Mouse (Mus musculus): ENCODE results near the gene Klf16. TPM values are rescaled to one million over a fixed set of nuclear protein-coding genes. Genes with fewer than 3 reads are reported as not detected.

Gene Klf16
- polyA plus RNA-seq, 1 experiment: 31.0 TPM

DNA sequence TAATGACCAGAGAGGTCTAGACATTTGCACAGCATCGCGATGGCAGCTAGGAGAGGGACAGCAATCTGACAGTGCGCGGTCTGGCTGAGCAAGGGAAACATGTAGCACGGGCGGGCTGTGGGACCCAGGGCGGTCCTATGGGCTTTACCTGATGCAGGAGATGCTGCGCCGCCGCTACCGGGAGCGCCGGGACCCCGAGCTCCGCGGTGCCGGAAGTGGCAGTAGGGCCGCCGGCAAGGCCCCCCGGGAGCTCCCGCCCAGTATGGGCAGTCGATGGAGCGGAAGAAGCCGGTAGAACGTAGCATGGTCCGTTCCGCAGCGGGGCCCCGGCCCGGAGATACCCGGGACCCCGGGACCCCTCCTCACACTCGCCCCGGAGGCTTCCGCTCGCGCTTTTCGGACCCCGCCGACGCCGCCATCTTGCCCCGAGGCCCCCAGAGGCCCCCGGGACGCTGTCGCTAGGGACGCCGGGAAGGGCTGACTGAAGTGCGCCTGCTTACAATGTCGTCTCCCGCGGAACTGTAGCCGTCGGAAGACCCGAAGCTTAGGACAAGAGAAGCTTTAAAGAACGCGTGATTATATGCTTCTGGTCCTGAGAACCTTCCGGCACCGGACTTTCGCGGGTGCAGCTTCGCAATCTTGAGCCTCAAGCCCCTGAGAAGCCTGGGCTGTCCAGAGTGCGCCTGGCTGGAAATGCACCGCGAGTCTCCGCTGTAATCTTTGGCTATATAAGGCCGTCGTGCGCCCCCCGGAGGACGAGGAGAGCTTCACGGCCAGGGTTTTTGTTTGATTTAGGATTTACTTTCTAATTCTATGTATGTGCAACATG lies 15.8 kb downstream of the Klf16 start, which contains the start of gene Rexo1:
Gene Rexo1 (minus strand): TSS at position 445 of the 829 bp plus-strand sequence.
- Histone ChIP-seq H3K4me1 (replicated peaks; ENCODE audit: control insufficient read depth, insufficient read depth, low read length) (peaks cover 45% of the 10 kb centered on the region), H3K27me3 (ENCODE audit: control insufficient read depth, insufficient read depth, low read length) (no peaks in the 10 kb centered on the region), H3K27ac (ENCODE audit: control insufficient read depth, insufficient read depth, low read length) (peak within 1 kb of the TSS; percentile 41; the same call in 1 of the 2 replicates), H3K36me3 (ENCODE audit: control insufficient read depth, insufficient read depth, low read length) (no peaks in the 10 kb centered on the region), H3K4me3 (ENCODE audit: control insufficient read depth, insufficient read depth, low read length) (peak within 1 kb of the TSS; percentile 65)
- under 1% methylated on average over 72 of the region's 72 CpGs for WGBS
- TF ChIP-seq POLR2A (IDR thresholded peaks at IDR 0.05; ENCODE audit: control insufficient read depth, extremely low read depth, insufficient read depth, low read length, poor library complexity) (peak; percentile 69), CTCF (IDR thresholded peaks at IDR 0.05; ENCODE audit: borderline replicate concordance, control insufficient read depth, extremely low read depth, insufficient read depth, low read length, poor library complexity) (peak; percentile 65; the same call in 1 of the 2 replicates)
- peak; percentile 95 for DNase-seq

DNA sequence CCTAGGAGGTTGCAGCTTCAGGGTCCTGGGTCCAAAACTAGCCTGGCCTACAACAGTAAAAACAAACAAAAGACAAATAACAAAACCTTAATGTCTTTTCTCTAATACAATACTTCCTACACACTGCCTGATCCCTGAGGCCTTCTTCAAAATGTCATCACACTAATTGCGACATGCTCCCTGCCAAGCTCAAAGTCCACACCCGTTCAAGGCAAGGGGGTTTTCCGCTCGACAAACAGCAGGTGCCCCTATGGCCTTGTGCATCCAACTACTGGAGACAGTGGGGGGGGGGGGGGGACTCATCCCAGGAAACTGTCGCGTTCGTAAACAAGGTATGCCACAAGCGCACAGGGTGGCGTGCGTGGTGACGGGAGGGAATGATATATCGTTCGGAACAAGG lies 16.5 kb downstream of the Klf16 start:
- no peak overlapping the region for H3K27ac ChIP-seq (ENCODE audit: control insufficient read depth, insufficient read depth, low read length)
- H3K4me1 ChIP-seq (replicated peaks; ENCODE audit: control insufficient read depth, insufficient read depth, low read length): peaks cover 40% of the 10 kb centered on the region
- H3K27me3 ChIP-seq (ENCODE audit: control insufficient read depth, insufficient read depth, low read length): no peaks in the 10 kb centered on the region
- H3K36me3 ChIP-seq (ENCODE audit: control insufficient read depth, insufficient read depth, low read length): no peaks in the 10 kb centered on the region
- 0% methylated on average over 13 of the region's 13 CpGs for WGBS
- DNase-seq: no peak
- H3K4me3 ChIP-seq (ENCODE audit: control insufficient read depth, insufficient read depth, low read length): peak overlapping the region; percentile 65
- no peak for TF ChIP-seq CTCF (IDR thresholded peaks at IDR 0.05; ENCODE audit: borderline replicate concordance, control insufficient read depth, extremely low read depth, insufficient read depth, low read length, poor library complexity)
- TF ChIP-seq POLR2A (IDR thresholded peaks at IDR 0.05; ENCODE audit: control insufficient read depth, extremely low read depth, insufficient read depth, low read length, poor library complexity): no peak

DNA sequence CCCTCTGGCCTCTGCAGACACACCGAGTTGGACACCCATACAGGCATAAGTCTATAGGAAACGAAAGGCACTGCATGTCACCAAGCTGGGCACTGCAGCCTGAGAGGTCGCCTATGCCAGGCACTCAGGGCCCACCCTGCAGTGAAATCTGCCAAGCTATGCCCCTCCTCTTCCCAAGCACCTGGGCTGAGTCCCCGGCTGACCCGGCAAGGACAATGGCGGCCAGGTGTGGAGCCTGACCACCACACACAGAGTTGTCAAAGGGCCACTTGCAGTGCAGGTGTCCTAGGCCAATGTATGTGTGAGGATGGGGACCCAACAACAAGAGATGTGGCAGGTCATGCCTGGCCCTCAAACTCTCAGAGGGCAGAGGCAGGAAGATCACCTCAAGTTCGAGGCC lies 17.7 kb downstream of the Klf16 start:
- WGBS: 91% methylated on average over 7 of the region's 7 CpGs
- H3K36me3 ChIP-seq (ENCODE audit: control insufficient read depth, insufficient read depth, low read length): no peaks in the 10 kb centered on the region
- H3K27me3 ChIP-seq (ENCODE audit: control insufficient read depth, insufficient read depth, low read length): no peaks in the 10 kb centered on the region
- DNase-seq: no peak
- H3K4me3 ChIP-seq (ENCODE audit: control insufficient read depth, insufficient read depth, low read length): no peak overlapping the region
- TF ChIP-seq POLR2A (IDR thresholded peaks at IDR 0.05; ENCODE audit: control insufficient read depth, extremely low read depth, insufficient read depth, low read length, poor library complexity) (no peak), CTCF (IDR thresholded peaks at IDR 0.05; ENCODE audit: borderline replicate concordance, control insufficient read depth, extremely low read depth, insufficient read depth, low read length, poor library complexity) (no peak)
- H3K4me1 ChIP-seq (replicated peaks; ENCODE audit: control insufficient read depth, insufficient read depth, low read length): peaks cover 38% of the 10 kb centered on the region
- H3K27ac ChIP-seq (ENCODE audit: control insufficient read depth, insufficient read depth, low read length): no peak overlapping the region

DNA sequence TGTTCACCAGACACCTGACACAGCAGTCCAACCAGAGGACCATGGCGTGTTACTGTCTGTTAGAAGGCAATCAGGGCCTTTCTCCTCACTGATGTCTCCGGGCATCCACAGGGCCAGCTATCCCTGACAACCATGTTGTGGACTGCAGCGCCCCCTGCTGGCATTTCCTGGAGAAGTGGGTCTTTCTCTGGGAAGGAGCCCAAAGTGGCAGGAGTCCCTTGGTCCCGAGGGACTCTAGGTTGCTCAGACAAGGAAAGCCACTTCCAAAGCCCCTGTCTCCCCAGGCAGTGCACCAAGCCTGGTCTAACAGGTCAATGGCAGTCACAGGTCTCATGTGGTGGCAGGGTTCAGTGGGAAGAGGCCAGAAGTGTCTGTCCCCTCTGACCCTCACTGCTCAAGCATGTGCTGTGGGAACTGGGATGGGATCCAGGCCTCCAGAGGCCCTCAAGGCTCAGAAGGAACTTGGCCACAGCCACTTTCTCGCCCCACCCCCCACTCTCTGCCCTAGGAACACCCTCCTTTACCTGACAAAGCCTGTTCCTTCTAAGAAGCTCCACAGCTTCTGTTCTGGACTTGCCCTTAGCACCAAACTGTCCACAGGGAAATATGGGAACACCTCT lies 19.7 kb downstream of the Klf16 start:
- H3K36me3 ChIP-seq (ENCODE audit: control insufficient read depth, insufficient read depth, low read length): no peaks in the 10 kb centered on the region
- H3K4me3 ChIP-seq (ENCODE audit: control insufficient read depth, insufficient read depth, low read length): no peak overlapping the region
- WGBS: 56% methylated on average over 5 of the region's 5 CpGs
- peak; percentile 67 for DNase-seq
- peaks cover 38% of the 10 kb centered on the region for H3K4me1 ChIP-seq (replicated peaks; ENCODE audit: control insufficient read depth, insufficient read depth, low read length)
- no peaks in the 10 kb centered on the region for H3K27me3 ChIP-seq (ENCODE audit: control insufficient read depth, insufficient read depth, low read length)
- TF ChIP-seq POLR2A (IDR thresholded peaks at IDR 0.05; ENCODE audit: control insufficient read depth, extremely low read depth, insufficient read depth, low read length, poor library complexity) (no peak), CTCF (IDR thresholded peaks at IDR 0.05; ENCODE audit: borderline replicate concordance, control insufficient read depth, extremely low read depth, insufficient read depth, low read length, poor library complexity) (peak; percentile 86)
- H3K27ac ChIP-seq (ENCODE audit: control insufficient read depth, insufficient read depth, low read length): no peak overlapping the region

DNA sequence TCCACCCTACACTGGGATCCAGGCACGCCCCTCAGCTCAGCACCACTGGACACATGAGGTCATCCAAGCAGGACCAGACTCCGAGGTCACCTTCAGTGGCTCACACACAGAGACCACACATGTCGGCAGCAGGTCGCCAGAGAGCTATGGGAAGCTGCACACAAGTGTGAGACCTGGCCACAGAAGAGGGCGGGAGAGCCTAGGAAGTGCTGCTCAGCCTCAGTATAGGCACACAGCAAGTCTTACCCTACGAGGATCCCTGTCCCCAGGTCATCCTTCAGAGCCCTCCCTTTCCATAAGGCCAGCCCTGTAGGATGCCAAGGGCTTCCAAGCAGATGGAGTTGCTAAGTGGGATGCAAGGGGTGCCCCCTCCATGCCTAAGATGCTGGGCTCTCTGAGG lies 23.1 kb downstream of the Klf16 start:
- no peak overlapping the region for H3K4me3 ChIP-seq (ENCODE audit: control insufficient read depth, insufficient read depth, low read length)
- no peak for DNase-seq
- peaks cover 24% of the 10 kb centered on the region for H3K4me1 ChIP-seq (replicated peaks; ENCODE audit: control insufficient read depth, insufficient read depth, low read length)
- no peak overlapping the region for H3K27ac ChIP-seq (ENCODE audit: control insufficient read depth, insufficient read depth, low read length)
- no peaks in the 10 kb centered on the region for H3K27me3 ChIP-seq (ENCODE audit: control insufficient read depth, insufficient read depth, low read length)
- peaks cover 13% of the 10 kb centered on the region for H3K36me3 ChIP-seq (ENCODE audit: control insufficient read depth, insufficient read depth, low read length)
- WGBS: 93% methylated on average over 6 of the region's 6 CpGs
- no peak for TF ChIP-seq POLR2A (IDR thresholded peaks at IDR 0.05; ENCODE audit: control insufficient read depth, extremely low read depth, insufficient read depth, low read length, poor library complexity)
- TF ChIP-seq CTCF (IDR thresholded peaks at IDR 0.05; ENCODE audit: borderline replicate concordance, control insufficient read depth, extremely low read depth, insufficient read depth, low read length, poor library complexity): no peak

DNA sequence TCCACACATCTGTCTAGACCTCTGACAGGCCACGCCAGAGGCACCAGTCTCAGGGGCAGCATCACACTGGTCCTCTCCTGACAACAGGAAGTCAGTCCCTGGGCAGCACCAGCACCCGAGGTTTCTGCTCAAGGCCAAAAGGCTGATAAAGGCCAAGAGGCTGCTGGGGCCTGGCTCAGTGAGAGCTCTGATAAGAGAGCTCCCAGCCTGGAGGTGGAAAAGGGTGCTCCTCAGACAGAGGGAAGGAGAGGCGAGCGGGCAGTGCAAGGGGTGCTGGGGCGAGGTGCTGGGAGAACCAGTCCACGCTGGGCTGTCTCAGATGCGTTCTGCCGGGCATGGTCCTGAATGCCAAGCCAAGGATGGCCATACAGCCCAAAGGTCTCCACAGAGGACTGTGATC lies 23.5 kb downstream of the Klf16 start:
- peaks cover 15% of the 10 kb centered on the region for H3K36me3 ChIP-seq (ENCODE audit: control insufficient read depth, insufficient read depth, low read length)
- DNase-seq: no peak
- WGBS: 92% methylated on average over 8 of the region's 8 CpGs
- no peak overlapping the region for H3K27ac ChIP-seq (ENCODE audit: control insufficient read depth, insufficient read depth, low read length)
- no peaks in the 10 kb centered on the region for H3K27me3 ChIP-seq (ENCODE audit: control insufficient read depth, insufficient read depth, low read length)
- H3K4me3 ChIP-seq (ENCODE audit: control insufficient read depth, insufficient read depth, low read length): no peak overlapping the region
- H3K4me1 ChIP-seq (replicated peaks; ENCODE audit: control insufficient read depth, insufficient read depth, low read length): peaks cover 23% of the 10 kb centered on the region
- TF ChIP-seq POLR2A (IDR thresholded peaks at IDR 0.05; ENCODE audit: control insufficient read depth, extremely low read depth, insufficient read depth, low read length, poor library complexity) (no peak), CTCF (IDR thresholded peaks at IDR 0.05; ENCODE audit: borderline replicate concordance, control insufficient read depth, extremely low read depth, insufficient read depth, low read length, poor library complexity) (no peak)

All from thymus, adult 2 months (tissue).